Mouse (Mus musculus): ENCODE results near the gene Ndst2. TPM values are rescaled to one million over a fixed set of nuclear protein-coding genes. Genes with fewer than 3 reads are reported as not detected.

Ndst2 gene
- polyA plus RNA-seq, 1 experiment from 2014 or later = 19.7 TPM

DNA sequence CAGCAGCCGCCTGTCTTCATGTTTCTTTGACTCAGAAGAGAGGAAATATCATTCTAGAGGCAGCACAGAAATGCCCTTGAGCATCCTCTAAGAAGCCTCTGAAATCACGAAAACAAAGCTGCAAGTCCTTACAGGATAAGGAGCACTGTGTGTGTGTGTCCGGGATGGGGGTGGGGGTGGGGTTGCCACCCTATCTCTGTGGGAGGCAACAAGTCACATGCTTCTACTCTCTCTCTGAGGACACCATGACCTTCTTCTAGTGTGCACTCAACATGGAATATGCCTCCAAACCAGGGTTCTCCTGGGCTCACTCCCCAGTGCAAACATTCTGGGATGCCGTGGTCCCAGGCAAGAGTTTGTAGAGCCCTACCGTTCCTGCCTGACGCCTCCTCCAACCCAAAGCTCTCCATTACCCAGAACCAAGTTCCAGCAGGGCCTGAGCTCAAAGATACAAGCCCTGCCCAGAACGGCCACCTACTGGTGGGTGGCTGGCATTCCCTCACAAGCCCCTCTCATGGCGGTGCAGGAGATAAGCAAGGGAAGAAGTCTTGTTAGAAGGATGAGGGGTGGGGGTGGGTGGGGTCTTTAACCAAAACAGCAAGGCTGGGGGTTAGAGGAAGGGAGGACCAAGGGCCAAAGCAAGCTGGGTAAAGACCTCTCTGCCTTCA is 24.5 kb upstream of the Ndst2 start:
- WGBS = 57% methylated on average over 8 of the region's 8 CpGs
- no peaks in the 10 kb centered on the region for H3K9me3 ChIP-seq
- no peak overlapping the region for H3K4me3 ChIP-seq
- H3K27ac ChIP-seq = peak overlapping the region; percentile 67
- peaks cover 98% of the 10 kb centered on the region for H3K36me3 ChIP-seq
- peaks cover 9% of the 10 kb centered on the region for H3K4me1 ChIP-seq
- no peak for DNase-seq (ENCODE audit: low spot score)
- H3K27me3 ChIP-seq (ENCODE audit: insufficient read depth, poor library complexity, severe bottlenecking) = no peaks in the 10 kb centered on the region

DNA sequence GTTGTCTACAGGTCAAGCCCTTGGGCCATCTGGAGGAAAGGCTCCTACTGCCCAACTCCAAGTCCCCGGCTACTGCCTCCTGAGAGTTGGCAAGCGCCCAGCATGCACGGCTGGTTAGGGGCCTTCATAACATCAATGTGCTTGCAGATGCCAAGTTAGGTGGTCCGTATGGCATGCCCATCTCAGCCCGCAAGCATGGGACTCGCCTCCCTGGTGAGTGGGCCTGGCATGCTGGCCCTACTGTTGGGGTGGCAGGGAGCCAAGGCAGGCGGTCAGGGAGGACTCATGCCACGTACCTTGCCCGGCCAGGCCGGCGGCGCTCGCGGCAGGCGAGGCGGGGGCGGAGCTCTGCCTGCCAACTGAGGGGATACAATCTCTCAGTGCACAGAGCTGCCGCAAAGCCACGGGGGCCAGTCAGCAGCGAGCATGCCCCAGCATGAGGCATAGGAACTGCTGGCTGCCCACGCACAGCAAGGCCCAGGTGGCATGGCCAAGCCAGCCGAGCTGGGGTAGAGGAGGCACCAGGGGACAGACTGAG is 23.1 kb upstream of the Ndst2 start:
- Histone ChIP-seq H3K36me3 (peaks cover 96% of the 10 kb centered on the region), H3K27me3 (ENCODE audit: insufficient read depth, poor library complexity, severe bottlenecking) (no peaks in the 10 kb centered on the region), H3K4me3 (no peak overlapping the region), H3K9me3 (no peaks in the 10 kb centered on the region), H3K4me1 (peaks cover 9% of the 10 kb centered on the region), H3K27ac (no peak overlapping the region)
- no peak for DNase-seq (ENCODE audit: low spot score)
- WGBS = 90% methylated on average over 22 of the region's 22 CpGs

DNA sequence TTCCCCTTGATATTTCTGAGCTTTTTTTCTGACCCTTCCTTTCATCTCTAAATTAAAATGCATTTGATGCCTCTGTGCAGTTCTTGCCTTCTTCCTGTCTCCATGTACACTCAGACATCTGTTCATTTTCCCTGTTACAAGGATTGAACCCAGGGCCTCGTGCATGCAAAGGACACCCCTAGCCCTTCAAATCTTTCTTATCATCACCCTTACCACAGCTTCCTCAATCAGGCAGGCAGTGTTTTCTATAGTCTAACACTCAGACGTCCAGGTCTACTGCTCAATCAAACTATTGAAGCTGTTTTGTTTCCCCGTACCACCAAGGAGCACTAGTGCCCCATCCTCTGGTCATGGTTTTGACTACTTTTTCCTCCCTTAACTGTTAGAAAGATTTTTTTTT is 19.4 kb upstream of the Ndst2 start:
- H3K27me3 ChIP-seq (ENCODE audit: insufficient read depth, poor library complexity, severe bottlenecking) = no peaks in the 10 kb centered on the region
- no peak for DNase-seq (ENCODE audit: low spot score)
- no peaks in the 10 kb centered on the region for H3K9me3 ChIP-seq
- no peak overlapping the region for H3K27ac ChIP-seq
- H3K4me1 ChIP-seq = peaks cover 21% of the 10 kb centered on the region
- 71% methylated on average over 3 of the region's 3 CpGs for WGBS
- no peak overlapping the region for H3K4me3 ChIP-seq
- peaks cover 64% of the 10 kb centered on the region for H3K36me3 ChIP-seq

DNA sequence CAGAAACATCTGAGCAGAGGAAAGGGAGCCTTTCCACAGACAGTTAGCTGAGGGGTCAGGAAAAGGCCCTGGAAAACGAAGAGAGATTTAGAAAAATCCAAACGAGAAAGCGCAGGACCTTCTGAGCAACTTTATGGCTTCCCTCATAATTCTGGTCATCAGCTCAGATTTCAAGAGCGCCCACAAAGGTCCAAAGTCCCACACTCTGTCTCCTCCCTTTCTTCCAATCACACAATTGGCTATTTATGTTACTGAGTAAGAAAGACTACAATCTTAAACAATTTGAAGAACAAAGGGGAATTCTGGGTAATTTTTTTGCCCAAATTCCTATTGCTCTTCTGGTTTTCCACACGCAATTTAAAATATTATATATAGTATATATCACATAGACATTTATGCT is 16.1 kb upstream of the Ndst2 start:
- WGBS = 88% methylated on average over 5 of the region's 5 CpGs
- peak overlapping the region; percentile 78 for H3K27ac ChIP-seq
- no peaks in the 10 kb centered on the region for H3K9me3 ChIP-seq
- H3K27me3 ChIP-seq (ENCODE audit: insufficient read depth, poor library complexity, severe bottlenecking) = no peaks in the 10 kb centered on the region
- peaks cover 30% of the 10 kb centered on the region for H3K4me1 ChIP-seq
- DNase-seq (ENCODE audit: low spot score) = no peak
- no peak overlapping the region for H3K4me3 ChIP-seq
- H3K36me3 ChIP-seq = peaks cover 58% of the 10 kb centered on the region

DNA sequence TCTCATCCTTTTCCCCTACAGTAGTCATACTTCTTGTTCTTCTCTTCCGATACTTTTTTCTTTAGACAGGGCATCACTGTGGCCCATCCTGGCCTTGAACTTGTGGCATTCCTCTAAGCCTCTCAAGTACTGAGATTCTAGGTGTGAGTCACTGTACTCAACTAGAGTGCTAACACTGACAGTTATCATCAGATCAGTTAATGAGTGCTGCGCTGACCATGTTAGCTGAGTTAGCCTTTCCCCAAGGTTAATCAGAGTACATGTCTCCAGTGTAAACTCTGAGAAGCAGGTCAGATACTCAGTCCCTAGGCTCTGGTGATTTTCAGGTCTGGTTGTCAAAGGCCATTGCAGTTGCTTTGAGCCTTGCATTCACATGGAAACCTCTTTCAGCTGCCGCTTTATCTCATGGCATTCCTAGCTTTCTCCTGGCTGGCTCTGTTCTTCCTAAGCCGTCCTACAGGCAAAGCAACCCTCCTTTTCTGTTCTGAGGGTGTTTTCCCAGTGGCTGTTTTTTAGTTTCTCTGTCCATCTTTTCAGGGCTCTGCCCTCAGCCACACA is 15.2 kb upstream of the Ndst2 start:
- Histone ChIP-seq H3K9me3 (no peaks in the 10 kb centered on the region), H3K36me3 (peaks cover 58% of the 10 kb centered on the region), H3K4me3 (no peak overlapping the region), H3K4me1 (peaks cover 30% of the 10 kb centered on the region), H3K27me3 (ENCODE audit: insufficient read depth, poor library complexity, severe bottlenecking) (no peaks in the 10 kb centered on the region), H3K27ac (peak overlapping the region; percentile 78; the same call in 1 of the 2 replicates)
- no peak for DNase-seq (ENCODE audit: low spot score)
- 41% methylated on average over 4 of the region's 4 CpGs for WGBS

DNA sequence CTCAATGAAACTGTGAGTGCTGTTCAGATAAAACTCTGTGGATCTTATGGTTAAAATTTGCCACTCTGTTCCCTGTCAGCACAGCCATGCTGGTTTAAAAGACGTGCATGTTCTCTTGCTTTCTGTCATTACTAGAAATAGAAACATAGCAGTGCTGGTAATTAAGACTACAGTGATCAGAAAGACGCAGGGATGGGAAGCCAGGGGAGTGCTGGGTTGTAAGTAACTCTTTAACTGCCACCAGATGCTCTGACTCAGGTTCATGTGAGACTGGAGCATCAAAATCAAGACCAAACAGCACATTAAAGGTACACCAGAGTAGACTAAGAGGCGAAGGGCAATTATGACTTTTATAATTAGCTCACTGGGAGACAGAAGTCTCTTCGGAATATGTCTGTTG is 14.0 kb upstream of the Ndst2 start:
- Histone ChIP-seq H3K9me3 (no peaks in the 10 kb centered on the region), H3K27ac (no peak overlapping the region)
- 67% methylated on average over 4 of the region's 4 CpGs for WGBS

DNA sequence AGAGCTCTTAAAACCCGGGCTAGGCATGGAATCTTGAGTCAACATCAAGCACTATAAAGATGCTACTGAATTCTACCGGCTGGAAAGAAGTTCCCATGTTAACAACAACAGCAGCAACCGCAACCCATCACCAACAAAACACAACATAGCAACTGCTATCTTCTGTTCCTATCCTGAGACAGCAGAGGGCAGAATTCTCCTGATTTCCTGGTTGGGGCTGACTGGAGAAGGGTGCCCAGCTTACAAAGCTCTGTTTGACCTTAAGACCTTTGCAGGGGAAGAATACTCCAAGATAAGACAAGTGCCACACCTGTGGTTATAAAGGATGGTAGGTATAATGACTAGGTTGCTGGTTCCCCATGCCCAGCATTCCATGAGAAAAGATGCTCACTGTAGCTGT is 12.6 kb upstream of the Ndst2 start:
- WGBS = 88% methylated on average over 3 of the region's 3 CpGs
- no peak overlapping the region for H3K4me3 ChIP-seq
- H3K4me1 ChIP-seq = peaks cover 31% of the 10 kb centered on the region
- no peaks in the 10 kb centered on the region for H3K27me3 ChIP-seq (ENCODE audit: insufficient read depth, poor library complexity, severe bottlenecking)
- peaks cover 59% of the 10 kb centered on the region for H3K36me3 ChIP-seq
- no peak for DNase-seq (ENCODE audit: low spot score)
- no peak overlapping the region; the same call in 1 of the 2 replicates for H3K27ac ChIP-seq
- no peaks in the 10 kb centered on the region for H3K9me3 ChIP-seq

More for the DNA sequence above, 14.0 kb upstream of the Ndst2 start:
- H3K27me3 ChIP-seq (ENCODE audit: insufficient read depth, poor library complexity, severe bottlenecking) = no peaks in the 10 kb centered on the region
- H3K4me1 ChIP-seq = peaks cover 30% of the 10 kb centered on the region
- DNase-seq (ENCODE audit: low spot score) = no peak
- H3K36me3 ChIP-seq = peaks cover 58% of the 10 kb centered on the region
- H3K4me3 ChIP-seq = no peak overlapping the region

DNA sequence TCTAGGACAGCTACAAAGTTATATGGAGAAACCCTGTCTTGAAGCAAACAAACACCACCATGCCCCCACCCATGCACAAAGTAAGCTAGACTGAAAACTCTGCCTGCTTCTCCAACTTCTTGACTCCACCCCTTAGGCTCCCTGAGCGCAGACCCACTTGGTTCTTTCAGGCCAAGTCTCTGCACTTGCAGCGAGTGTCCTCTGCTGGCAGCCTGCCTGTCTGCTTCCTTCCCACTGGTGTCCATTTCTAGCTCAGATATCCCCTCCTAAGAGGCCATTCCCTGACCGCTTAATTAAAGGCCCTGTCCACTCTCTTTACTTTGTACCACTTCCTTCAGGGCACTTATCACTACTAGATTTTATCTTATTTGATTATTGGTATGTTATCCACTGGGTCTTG is 9.3 kb upstream of the Ndst2 start:
- H3K4me3 ChIP-seq = no peak overlapping the region
- no peak overlapping the region for H3K27ac ChIP-seq
- peaks cover 25% of the 10 kb centered on the region for H3K4me1 ChIP-seq
- DNase-seq (ENCODE audit: low spot score) = no peak
- 85% methylated on average over 3 of the region's 3 CpGs for WGBS
- H3K9me3 ChIP-seq = no peaks in the 10 kb centered on the region
- no peaks in the 10 kb centered on the region for H3K27me3 ChIP-seq (ENCODE audit: insufficient read depth, poor library complexity, severe bottlenecking)
- H3K36me3 ChIP-seq = peaks cover 89% of the 10 kb centered on the region

DNA sequence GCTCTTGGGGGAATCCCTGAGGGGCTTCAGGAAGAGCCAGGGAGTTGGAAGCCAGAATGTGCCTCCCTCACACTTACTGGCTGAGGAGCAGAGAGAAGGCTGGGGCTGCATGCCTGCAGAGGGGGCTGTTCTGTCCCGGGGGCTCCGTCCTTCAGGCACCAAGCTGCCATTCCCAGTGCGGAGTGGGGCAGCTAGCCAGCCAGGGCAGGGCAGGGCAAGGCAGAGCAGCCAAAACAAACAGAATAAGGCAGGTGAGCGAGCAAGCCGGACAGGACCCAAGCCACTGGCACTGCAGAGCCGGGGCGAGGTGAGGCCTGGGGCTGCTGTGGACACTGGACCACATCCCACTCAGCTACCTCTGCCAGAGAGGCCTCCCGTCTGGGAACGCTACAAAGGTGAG is 6.9 kb upstream of the Ndst2 start:
- Histone ChIP-seq H3K27me3 (ENCODE audit: insufficient read depth, poor library complexity, severe bottlenecking) (no peaks in the 10 kb centered on the region), H3K4me1 (peaks cover 33% of the 10 kb centered on the region), H3K27ac (no peak overlapping the region), H3K36me3 (peaks cover 91% of the 10 kb centered on the region), H3K9me3 (no peaks in the 10 kb centered on the region), H3K4me3 (no peak overlapping the region)
- DNase-seq (ENCODE audit: low spot score) = no peak
- 86% methylated on average over 9 of the region's 9 CpGs for WGBS

DNA sequence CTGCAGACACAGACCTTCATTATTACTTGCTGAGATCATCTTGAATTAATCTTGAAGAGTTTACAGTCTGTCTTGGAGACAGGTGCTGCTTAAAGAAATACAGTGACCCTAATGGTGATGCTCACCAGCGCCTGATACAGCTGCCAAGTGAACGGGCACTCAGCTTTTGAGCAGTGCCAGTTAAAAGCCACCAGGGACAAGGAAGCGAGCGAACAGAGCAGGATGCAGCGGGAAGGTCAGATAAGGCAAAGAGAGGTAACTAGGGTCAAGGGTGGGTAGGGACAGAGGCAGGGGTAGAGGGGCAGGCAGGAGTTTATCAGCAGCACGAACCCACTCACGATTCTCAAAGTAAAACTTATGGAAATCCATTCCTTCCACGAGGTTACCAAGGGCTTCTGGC is 4.1 kb upstream of the Ndst2 start:
- peaks cover 76% of the 10 kb centered on the region for H3K36me3 ChIP-seq

DNA sequence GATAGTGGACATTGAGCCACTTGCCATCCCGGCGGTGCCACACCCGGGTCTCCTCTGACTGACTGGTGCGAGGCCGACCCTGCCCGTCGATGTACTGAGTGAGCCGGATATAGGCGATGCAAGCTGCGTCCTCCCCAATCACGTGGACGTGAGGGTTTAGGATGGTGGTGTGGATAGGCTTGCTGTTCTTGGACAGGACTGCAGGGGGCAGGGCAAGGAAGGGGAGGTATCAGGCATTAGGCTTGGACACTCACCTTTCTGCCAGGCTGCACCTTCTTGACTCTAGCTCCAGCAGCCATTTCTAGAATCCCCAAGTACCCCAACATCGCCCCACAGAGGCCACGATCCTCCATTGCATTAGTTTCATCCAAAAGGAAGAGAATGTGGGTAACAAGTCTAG is 2.9 kb upstream of the Ndst2 start:
- Histone ChIP-seq H3K9me3 (no peaks in the 10 kb centered on the region), H3K36me3 (peaks cover 75% of the 10 kb centered on the region), H3K27me3 (ENCODE audit: insufficient read depth, poor library complexity, severe bottlenecking) (no peaks in the 10 kb centered on the region), H3K4me1 (peaks cover 64% of the 10 kb centered on the region), H3K4me3 (no peak overlapping the region), H3K27ac (peak overlapping the region; percentile 42; the same call in 1 of the 2 replicates)
- no peak for DNase-seq (ENCODE audit: low spot score)
- 42% methylated on average over 14 of the region's 14 CpGs for WGBS

More for the DNA sequence above, 4.1 kb upstream of the Ndst2 start:
- peaks cover 59% of the 10 kb centered on the region for H3K4me1 ChIP-seq
- H3K9me3 ChIP-seq = no peaks in the 10 kb centered on the region
- no peak for DNase-seq (ENCODE audit: low spot score)
- WGBS = 61% methylated on average over 8 of the region's 8 CpGs
- no peaks in the 10 kb centered on the region for H3K27me3 ChIP-seq (ENCODE audit: insufficient read depth, poor library complexity, severe bottlenecking)
- H3K27ac ChIP-seq = no peak overlapping the region
- H3K4me3 ChIP-seq = no peak overlapping the region

DNA sequence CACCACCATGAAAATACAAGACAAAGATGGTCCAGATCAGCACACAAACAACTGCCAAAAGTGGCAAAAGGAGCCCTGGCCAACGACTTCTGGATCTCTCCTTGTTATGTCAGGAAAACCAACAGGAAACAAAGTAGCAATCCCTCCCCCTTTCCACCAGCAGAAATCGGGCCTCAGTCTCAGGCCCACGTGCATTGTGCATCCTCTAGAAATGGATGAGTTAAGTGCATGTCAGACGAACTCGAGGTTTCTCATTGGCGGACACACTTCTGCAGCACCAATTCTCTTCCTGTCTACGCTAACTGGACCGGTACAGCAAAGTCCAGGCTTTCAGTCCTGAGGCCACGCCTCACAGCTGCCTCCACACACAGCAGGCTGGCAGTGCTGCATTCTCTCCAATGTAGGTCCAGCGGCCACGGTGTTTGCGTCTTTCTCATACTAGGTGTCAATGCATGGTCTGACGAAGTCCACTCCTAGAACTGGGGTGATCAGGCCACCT is 1.6 kb upstream of the Ndst2 start:
- no peak for DNase-seq (ENCODE audit: low spot score)
- Histone ChIP-seq H3K4me3 (no peak overlapping the region), H3K9me3 (no peaks in the 10 kb centered on the region), H3K36me3 (peaks cover 71% of the 10 kb centered on the region), H3K4me1 (peaks cover 57% of the 10 kb centered on the region), H3K27me3 (ENCODE audit: insufficient read depth, poor library complexity, severe bottlenecking) (no peaks in the 10 kb centered on the region), H3K27ac (peak overlapping the region; percentile 98; the same call in 1 of the 2 replicates)
- WGBS = 86% methylated on average over 13 of the region's 13 CpGs

DNA sequence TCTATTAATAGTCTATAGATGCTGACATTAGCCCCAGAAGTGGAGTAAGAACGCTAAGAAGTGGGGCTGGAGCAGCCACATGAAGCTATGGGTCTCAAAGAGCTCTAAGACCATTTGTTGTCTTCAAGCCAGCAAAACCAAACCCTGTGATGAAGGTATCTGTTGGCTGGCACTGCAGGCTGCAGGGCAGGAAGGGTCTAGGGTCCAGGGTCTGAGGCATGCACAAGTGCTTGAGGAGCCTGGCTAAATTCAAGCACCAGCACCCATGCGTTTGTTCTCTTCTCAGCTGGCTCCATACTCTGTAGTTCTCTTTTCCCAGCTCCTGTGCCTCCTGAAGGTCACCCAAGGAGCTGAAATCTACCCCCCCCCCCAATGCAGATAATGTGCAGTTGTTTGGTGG is 690 bp upstream of the Ndst2 start:
- H3K4me3 ChIP-seq = 0 out of 2 replicates have a peak overlapping the region, but pooled peaks have one; percentile 96
- H3K27me3 ChIP-seq (ENCODE audit: insufficient read depth, poor library complexity, severe bottlenecking) = no peaks in the 10 kb centered on the region
- DNase-seq (ENCODE audit: low spot score) = no peak
- peak overlapping the region; percentile 98 for H3K27ac ChIP-seq
- H3K9me3 ChIP-seq = no peaks in the 10 kb centered on the region
- peaks cover 57% of the 10 kb centered on the region for H3K4me1 ChIP-seq
- H3K36me3 ChIP-seq = peaks cover 71% of the 10 kb centered on the region
- WGBS = 53% methylated on average over 2 of the region's 2 CpGs

All from heart, embryonic 10.5 days (tissue).